Mouse (Mus musculus): ENCODE measurements around the gene Clic6.

DNA sequence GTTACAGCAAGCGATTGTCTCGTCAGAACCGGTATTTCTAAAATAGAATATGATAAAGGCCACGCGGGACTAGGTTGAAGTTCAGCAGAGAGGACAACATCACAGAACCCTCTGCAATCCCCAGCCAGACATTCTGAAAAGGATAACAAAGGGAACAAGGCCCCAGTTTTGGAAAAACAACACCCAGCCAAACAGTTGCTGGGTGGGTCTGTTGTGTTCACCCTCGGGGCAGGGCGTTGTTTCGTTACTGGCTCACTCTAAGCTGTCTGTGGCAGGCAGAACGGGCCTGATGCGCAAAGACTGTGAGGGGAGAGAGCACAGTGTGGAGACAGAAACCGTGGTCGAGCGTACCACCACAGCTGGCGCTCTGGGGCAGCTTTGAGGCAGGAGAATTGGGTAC, 17.1 kb upstream of the Clic6 start:
- TF ChIP-seq CTCF (IDR thresholded peaks at IDR 0.05; ENCODE audit: low read depth, low read length) (no peak), POLR2A (IDR thresholded peaks at IDR 0.05; ENCODE audit: borderline replicate concordance, low read depth, low read length) (no peak)

All from bone marrow macrophage, adult 2 months (primary cell).